Mouse (Mus musculus): ENCODE data around the gene Ppp1r15a.
"Not testable (repeated sequence)": the region's sequence is repeated elsewhere in the genome, so short reads cannot be mapped to it uniquely, and the experiment has no call there.

Gene Ppp1r15a

GRCm38 (mm10) chr7:45486158-45486557 lies 39.9 kb downstream of the Ppp1r15a start:
- in situ Hi-C loops (cut with MboI, MseI) = no loop called here

GRCm38 (mm10) chr7:45484985-45485384 lies 41.1 kb downstream of the Ppp1r15a start:
- in situ Hi-C loops (cut with MboI, MseI) = not testable (repeated sequence)

GRCm38 (mm10) chr7:45482166-45482565 lies 43.9 kb downstream of the Ppp1r15a start:
- in situ Hi-C loops (cut with MboI, MseI) = no loop called here

GRCm38 (mm10) chr7:45481374-45481927 lies 44.6 kb downstream of the Ppp1r15a start, which contains the start of gene Tulp2:
Tulp2 (plus strand) TSS chr7:45481877.
- in situ Hi-C loops (cut with MboI, MseI) = no loop called here

- in situ Hi-C loops (cut with MboI, MseI) = not testable (repeated sequence)
These were observed 45.8 kb downstream of the Ppp1r15a start for GRCm38 (mm10) chr7:45480310-45480709.

GRCm38 (mm10) chr7:45478774-45479173 lies 47.3 kb downstream of the Ppp1r15a start:
- in situ Hi-C loops (cut with MboI, MseI) = loop anchor here (5.0 kb wide), 1 partner anchor 84 kb away; no protein-coding TSS in a partner anchor

GRCm38 (mm10) chr7:45477003-45477402 lies 49.1 kb downstream of the Ppp1r15a start:
- in situ Hi-C loops (cut with MboI, MseI) = loop anchor here (5.0 kb wide), 1 partner anchor 85 kb away; no protein-coding TSS in a partner anchor

- in situ Hi-C loops (cut with MboI, MseI) = loop anchor here (5.0 kb wide), 1 partner anchor 86 kb away; no protein-coding TSS in a partner anchor
These were observed 49.6 kb downstream of the Ppp1r15a start for GRCm38 (mm10) chr7:45476453-45476852.

- in situ Hi-C loops (cut with MboI, MseI) = loop anchor here (5.0 kb wide), 1 partner anchor 87 kb away; no protein-coding TSS in a partner anchor
These were observed 50.6 kb downstream of the Ppp1r15a start for GRCm38 (mm10) chr7:45475291-45475969.

Measured in T-helper 2 cell (primary cell).